8 mouse cellular contexts compared by ENCODE assay signal in the genomic region with DNA sequence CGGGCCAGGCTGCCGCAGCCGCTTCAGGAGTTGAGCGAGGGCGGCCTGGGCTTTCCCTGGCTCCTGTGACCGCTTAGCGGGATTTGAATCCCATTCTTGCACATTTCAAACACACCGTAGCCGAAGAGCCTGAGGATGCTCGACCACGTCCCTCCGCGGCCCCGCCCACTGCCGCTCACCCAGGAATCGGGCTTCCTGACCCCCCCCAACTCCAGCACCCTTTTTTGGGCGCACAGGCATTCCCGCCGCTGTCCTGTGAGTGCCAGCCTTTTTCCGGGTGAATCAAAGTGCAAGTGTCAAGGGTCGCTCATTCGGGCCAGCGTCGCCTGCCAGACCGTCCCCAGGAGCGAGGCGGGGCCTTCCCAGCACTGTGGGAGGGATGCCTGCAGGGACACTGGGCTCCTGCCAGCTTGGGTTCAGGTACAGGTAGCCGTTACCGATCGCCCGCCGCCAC. TPM values are rescaled to one million over a fixed set of nuclear protein-coding genes. Genes with fewer than 3 reads are reported as not detected.
A peak's percentile ranks its signal among the peaks of the same experiment; 100 is the strongest.
DNase-seq lines count a peak whose midpoint lies in the region; ATAC-seq lines count a peak whose summit lies in the region.

No protein-coding gene starts in this region.

- peak; percentile 55 for DNase-seq in urinary bladder, adult 2 months (ENCODE audit: low spot score)
- DNase-seq in urinary bladder, postnatal 10 days (ENCODE audit: low spot score): no peak
- peak; percentile 50 to 54 for DNase-seq in cerebellum, postnatal 36 days
- no peak for DNase-seq in heart, embryonic 10.5 days (ENCODE audit: low spot score)
- peak; percentile 56 for DNase-seq in lung, postnatal 25 days (ENCODE audit: low spot score)
- peak; percentile 29 for DNase-seq in splenic B cell, adult 2 months (ENCODE audit: low read depth, low spot score)
- DNase-seq in frontal cortex, postnatal 14 days (ENCODE audit: low spot score in 2 of 2): no peak

- H3K36me3 ChIP-seq in heart, embryonic 10.5 days: peaks cover 23% of the 10 kb centered on the region
- H3K36me3 ChIP-seq in kidney, embryonic 15.5 days: peaks cover 27% of the 10 kb centered on the region
- H3K36me3 ChIP-seq in splenic B cell, adult 2 months (ENCODE audit: control insufficient read depth, insufficient read depth, low read length, poor library complexity, severe bottlenecking): peaks cover 3% of the 10 kb centered on the region

- peak overlapping the region; percentile 98 for H3K27ac ChIP-seq in heart, embryonic 10.5 days
- peak overlapping the region; percentile 83 for H3K27ac ChIP-seq in kidney, embryonic 15.5 days

- peak overlapping the region; percentile 89 for H3K4me3 ChIP-seq in heart, embryonic 10.5 days
- peak overlapping the region; percentile 88 for H3K4me3 ChIP-seq in kidney, embryonic 15.5 days (replicated peaks)

- H3K9ac ChIP-seq in kidney, embryonic 15.5 days: peak overlapping the region; percentile 92

- peak overlapping the region; percentile 92 for H3K4me2 ChIP-seq in kidney, embryonic 15.5 days

- no peaks in the 10 kb centered on the region for H3K27me3 ChIP-seq in heart, embryonic 10.5 days (ENCODE audit: insufficient read depth, poor library complexity, severe bottlenecking)
- H3K27me3 ChIP-seq in kidney, embryonic 15.5 days: no peaks in the 10 kb centered on the region
- H3K27me3 ChIP-seq in splenic B cell, adult 2 months (ENCODE audit: control insufficient read depth, insufficient read depth, low read length, poor library complexity, severe bottlenecking): no peaks in the 10 kb centered on the region

- WGBS in heart, embryonic 10.5 days: under 1% methylated on average over 32 of the region's 32 CpGs
- 1% methylated on average over 32 of the region's 32 CpGs for WGBS in kidney, embryonic 15.5 days

- H3K4me1 ChIP-seq in heart, embryonic 10.5 days: peaks cover 42% of the 10 kb centered on the region
- peaks cover 23% of the 10 kb centered on the region for H3K4me1 ChIP-seq in kidney, embryonic 15.5 days

- H3K9me3 ChIP-seq in heart, embryonic 10.5 days: no peaks in the 10 kb centered on the region
- H3K9me3 ChIP-seq in kidney, embryonic 15.5 days (replicated peaks): no peaks in the 10 kb centered on the region

- ATAC-seq in kidney, embryonic 15.5 days (replicated peaks; ENCODE audit: low FRiP score): peak; percentile 49

RNA-seq across cellular contexts. Expression of gene Spata2, which starts 11.2 kb away (rescaled TPM):
- 15.1 and 15.2 TPM in 2 replicates for polyA plus RNA-seq in urinary bladder, adult 2 months (2012; rRNA removed)
- 16.5 and 17.4 TPM in 2 replicates for polyA plus RNA-seq in heart, embryonic 10.5 days (2016; fragmentation: Nextera tagmentation; extraction: Ambion mirVana)
- polyA plus RNA-seq in kidney, embryonic 15.5 days (2015; fragmentation: Nextera tagmentation; extraction: Ambion mirVana): 17.8 and 17.9 TPM in 2 replicates

RNA-seq across cellular contexts. Expression of gene Rnf114, which starts 11.5 kb away (rescaled TPM):
- 78.6 and 81.3 TPM in 2 replicates for polyA plus RNA-seq in urinary bladder, adult 2 months (2012; rRNA removed)
- 71.2 and 90.0 TPM in 2 replicates for polyA plus RNA-seq in heart, embryonic 10.5 days (2016; fragmentation: Nextera tagmentation; extraction: Ambion mirVana)
- 89.9 and 91.9 TPM in 2 replicates for polyA plus RNA-seq in kidney, embryonic 15.5 days (2015; fragmentation: Nextera tagmentation; extraction: Ambion mirVana)

RNA-seq across cellular contexts. Expression of gene Snai1, which starts 34.1 kb away (rescaled TPM):
- polyA plus RNA-seq in urinary bladder, adult 2 months (2012; rRNA removed): 21.3 and 31.0 TPM in 2 replicates
- 21.8 and 42.2 TPM in 2 replicates for polyA plus RNA-seq in heart, embryonic 10.5 days (2016; fragmentation: Nextera tagmentation; extraction: Ambion mirVana)
- 34.3 and 37.7 TPM in 2 replicates for polyA plus RNA-seq in kidney, embryonic 15.5 days (2015; fragmentation: Nextera tagmentation; extraction: Ambion mirVana)

Comparison
In these comparisons a context has a peak if more than half of its experiments do, and no peak if none do; other contexts are left out.
1. DNase-seq: peak in urinary bladder, adult 2 months (single experiment), cerebellum, postnatal 36 days (2 of 2), lung, postnatal 25 days (single experiment) and splenic B cell, adult 2 months (single experiment); none in urinary bladder, postnatal 10 days (single experiment), heart, embryonic 10.5 days (single experiment) and frontal cortex, postnatal 14 days (0 of 2).